Mouse (Mus musculus) lung, adult 2 months (tissue): Measurements from ENCODE around the gene Tle3.

Experiments used
- CTCF ChIP-seq: fragments of 200-500 bp; IDR thresholded peaks from 2 replicates; pipeline ENCODE4 v1.5.1; 2011; ENCODE audit warnings: mild to moderate bottlenecking, low read length, control low read depth; ENCODE audit not compliant: insufficient read depth
- POLR2A ChIP-seq: fragments of 200-500 bp; IDR thresholded peaks from 2 replicates; pipeline ENCODE4 v1.6.1; 2011; ENCODE audit warnings: low read depth, mild to moderate bottlenecking, control low read depth, low read length, borderline replicate concordance; ENCODE audit errors: extremely low read depth

DNA sequence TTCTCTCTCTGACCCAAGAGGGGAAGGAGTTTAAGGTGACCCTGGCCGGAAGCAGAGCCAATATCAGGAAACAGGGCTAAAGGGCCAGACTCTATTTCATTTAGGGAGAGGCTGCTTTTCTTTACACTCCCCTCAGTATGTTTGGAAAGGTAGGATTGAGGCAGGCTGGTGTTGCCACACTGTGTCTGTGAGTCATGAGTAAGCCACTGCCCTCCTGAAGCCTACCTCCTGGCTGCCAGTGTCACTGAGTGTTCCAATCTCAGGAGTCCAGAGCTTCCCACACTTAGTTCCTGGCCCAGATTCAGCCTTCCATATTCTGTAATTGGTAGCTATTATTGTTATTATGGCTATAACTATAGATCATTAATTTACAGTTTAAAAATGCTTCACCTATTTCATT lies 79.9 kb downstream of the Tle3 start:
- TF ChIP-seq CTCF (no peak), POLR2A (no peak)
